Mouse (Mus musculus) embryonic facial prominence, embryonic 15.5 days (tissue): Measurements from ENCODE around the gene Fstl1. TPM values are rescaled to one million over a fixed set of nuclear protein-coding genes. Genes with fewer than 3 reads are reported as not detected.

ENCODE experiments used
- ATAC-seq: fragments of 200-750 bp; cut with Nextera tagmentation; 2 replicates; pipeline ENCODE4 v1.8.0; 2017; ENCODE audit warnings: low read depth, moderate TSS enrichment; ENCODE audit not compliant: insufficient number of reproducible peaks, low FRiP score, low TSS enrichment
- H3K27ac ChIP-seq: fragments of 300-500 bp; sonication (generic); replicated peaks from 2 replicates; pipeline ENCODE4 v1.5.1; 2015; ENCODE audit warnings: mild to moderate bottlenecking, inconsistent platforms
- H3K27me3 ChIP-seq: fragments of 300-500 bp; sonication (generic); 2 replicates; pipeline ENCODE4 v1.6.1; 2015; ENCODE audit warnings: inconsistent platforms
- H3K36me3 ChIP-seq: fragments of 300-500 bp; sonication (generic); 2 replicates; pipeline ENCODE4 v1.6.1; 2015; ENCODE audit warnings: mild to moderate bottlenecking, inconsistent platforms
- H3K4me1 ChIP-seq: fragments of 300-500 bp; sonication (generic); 2 replicates; pipeline ENCODE4 v1.6.1; 2015; ENCODE audit warnings: inconsistent platforms
- H3K4me2 ChIP-seq: fragments of 300-500 bp; sonication (generic); replicated peaks from 2 replicates; pipeline ENCODE4 v1.6.1; 2015; ENCODE audit warnings: mild to moderate bottlenecking, inconsistent platforms
- H3K4me3 ChIP-seq: fragments of 300-500 bp; sonication (generic); replicated peaks from 2 replicates; pipeline ENCODE4 v1.5.1; 2015; ENCODE audit warnings: mild to moderate bottlenecking, inconsistent platforms
- H3K9ac ChIP-seq: fragments of 300-500 bp; sonication (generic); 2 replicates; pipeline ENCODE4 v1.6.1; 2015; ENCODE audit warnings: inconsistent platforms
- H3K9me3 ChIP-seq: fragments of 300-500 bp; sonication (generic); replicated peaks from 2 replicates; pipeline ENCODE4 v1.6.1; 2016; ENCODE audit warnings: inconsistent platforms
- WGBS: fragments of 180-500 bp; shearing (Covaris S2); methylation state at CpG from one replicate; pipeline ENCODE4 v1.1.7; 2015; 5-methylcytosine and 5-hydroxymethylcytosine counted together
- polyA plus RNA-seq: library from polyadenylated mRNA; unstranded; fragments of >200 nt; fragmentation: Nextera tagmentation; extraction: Ambion mirVana; gene quantifications from 2 replicates; pipeline ENCODE4 v1.2.1, GENCODE M21; 2015

The Fstl1 gene
- 725 and 741 TPM in 2 replicates for polyA plus RNA-seq

DNA sequence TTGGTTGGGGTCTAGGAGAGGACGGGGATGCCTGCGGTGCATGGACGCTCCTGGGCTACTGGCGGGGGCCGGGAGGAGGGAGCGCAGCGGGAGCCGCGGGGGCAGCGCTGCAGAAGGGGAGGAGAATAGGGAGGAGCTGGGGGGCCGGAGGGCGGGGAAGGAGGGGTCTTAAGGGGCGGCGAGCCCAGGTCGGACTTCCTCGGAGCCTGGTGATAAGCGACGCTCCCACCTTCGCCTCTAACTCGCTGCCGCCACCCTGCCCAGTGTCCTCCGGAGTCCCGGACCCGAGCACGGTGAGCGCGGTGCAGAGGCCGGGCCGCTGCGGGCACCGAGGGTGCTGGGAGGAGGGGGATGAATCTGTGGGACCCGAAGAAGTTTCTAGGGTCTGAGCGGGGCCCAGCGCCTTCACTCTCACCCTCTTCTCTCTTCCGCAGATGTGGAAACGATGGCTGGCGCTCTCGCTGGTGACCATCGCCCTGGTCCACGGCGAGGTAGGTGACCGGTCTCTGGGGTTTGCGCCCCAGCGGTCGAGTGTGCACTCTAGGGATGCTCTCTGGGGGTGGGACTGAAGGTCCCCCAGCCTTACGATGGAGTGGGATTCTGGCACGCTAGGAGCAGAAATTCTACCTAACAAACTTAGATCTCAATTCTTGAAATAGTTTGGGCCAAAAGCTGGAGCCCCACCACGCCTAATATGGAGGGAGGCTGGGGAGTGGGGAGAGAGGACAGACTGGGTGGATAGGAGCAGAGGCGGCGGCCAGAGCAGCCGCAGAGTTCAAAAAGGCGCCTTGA is at the start of gene Fstl1:
Gene Fstl1, plus strand, starts transcription at position 14 of the 792 bp plus-strand sequence.
- no peaks in the 10 kb centered on the region for H3K27me3 ChIP-seq
- H3K9me3 ChIP-seq: no peaks in the 10 kb centered on the region
- H3K36me3 ChIP-seq: 0 out of 2 replicates have a peak, but pooled peaks cover 9% of the 10 kb centered on the region
- H3K9ac ChIP-seq: peak within 1 kb of the TSS; percentile 79
- peak; percentile 87 for ATAC-seq
- under 1% methylated on average over 50 of the region's 52 CpGs for WGBS
- peak within 1 kb of the TSS; percentile 89 for H3K4me3 ChIP-seq
- peaks cover 23% of the 10 kb centered on the region for H3K4me1 ChIP-seq
- peak within 1 kb of the TSS; percentile 63 for H3K4me2 ChIP-seq
- peak within 1 kb of the TSS; percentile 93 for H3K27ac ChIP-seq

DNA sequence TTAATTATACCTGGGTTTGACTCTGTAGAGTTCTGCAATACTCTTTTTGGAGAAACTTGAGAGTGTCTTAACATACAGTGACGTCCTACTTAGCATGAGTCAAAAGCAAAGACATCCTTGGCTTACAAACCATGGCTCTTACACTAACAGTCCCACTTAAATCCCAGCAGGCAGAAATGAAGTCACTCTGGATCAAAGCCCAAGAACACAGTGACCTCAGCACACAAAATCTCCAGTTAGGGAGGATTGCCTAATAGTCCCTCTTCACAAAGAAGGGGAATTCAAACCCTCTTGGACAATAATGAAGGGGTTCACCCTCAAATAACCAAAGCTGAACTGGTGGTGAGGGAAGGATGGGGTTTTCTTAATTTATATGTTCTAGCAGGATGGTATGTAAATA is 48.0 kb upstream of the Fstl1 start:
- no peaks in the 10 kb centered on the region for H3K36me3 ChIP-seq
- H3K4me2 ChIP-seq: no peak overlapping the region
- H3K9ac ChIP-seq: no peak overlapping the region
- no peaks in the 10 kb centered on the region for H3K27me3 ChIP-seq
- no peaks in the 10 kb centered on the region for H3K9me3 ChIP-seq
- H3K4me1 ChIP-seq: peaks cover 36% of the 10 kb centered on the region
- ATAC-seq: no peak
- 54% methylated on average over 1 of the region's 1 CpGs for WGBS
- H3K4me3 ChIP-seq: no peak overlapping the region
- H3K27ac ChIP-seq: no peak overlapping the region

DNA sequence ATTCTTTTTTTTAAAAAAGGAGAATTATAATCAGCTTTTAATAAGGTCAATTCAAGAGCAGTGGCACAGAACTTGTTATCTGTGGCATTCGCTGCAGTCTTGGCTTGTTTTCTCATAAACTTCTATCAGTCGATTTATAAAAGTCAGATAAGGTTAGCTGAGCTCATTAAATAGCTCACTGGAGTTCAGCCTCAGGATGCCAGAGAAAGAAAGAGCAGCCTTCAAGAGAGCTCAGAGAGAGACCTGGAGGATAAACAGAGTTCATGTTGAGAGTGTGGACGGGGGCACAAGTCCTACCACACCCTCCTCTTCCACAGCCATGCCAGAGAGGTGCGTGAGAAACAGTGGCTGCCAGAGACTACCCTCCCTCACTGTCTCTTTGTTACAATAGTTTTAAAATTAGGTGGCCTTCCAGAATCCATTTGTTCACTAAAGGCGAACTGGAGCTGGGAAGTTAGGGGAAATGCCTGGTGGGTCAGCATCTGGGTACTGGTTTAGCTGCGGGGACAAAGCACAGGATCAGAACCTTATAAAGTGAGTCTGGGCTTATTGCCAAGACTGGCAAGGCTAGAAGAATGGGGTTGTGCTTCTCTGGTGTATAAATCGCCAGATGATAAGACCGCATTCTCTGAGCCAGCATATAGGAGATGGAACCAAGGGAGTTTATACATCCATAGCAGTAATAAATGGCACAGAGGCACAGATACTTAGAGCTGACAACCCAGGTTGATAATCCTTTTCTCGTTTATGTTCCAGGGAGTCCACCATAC is 47.1 kb upstream of the Fstl1 start:
- 60% methylated on average over 9 of the region's 9 CpGs for WGBS
- Histone ChIP-seq H3K4me2 (no peak overlapping the region), H3K4me1 (peaks cover 37% of the 10 kb centered on the region), H3K36me3 (no peaks in the 10 kb centered on the region), H3K27me3 (no peaks in the 10 kb centered on the region), H3K9me3 (no peaks in the 10 kb centered on the region), H3K9ac (no peak overlapping the region), H3K4me3 (no peak overlapping the region), H3K27ac (peak overlapping the region; percentile 77)
- ATAC-seq: no peak

DNA sequence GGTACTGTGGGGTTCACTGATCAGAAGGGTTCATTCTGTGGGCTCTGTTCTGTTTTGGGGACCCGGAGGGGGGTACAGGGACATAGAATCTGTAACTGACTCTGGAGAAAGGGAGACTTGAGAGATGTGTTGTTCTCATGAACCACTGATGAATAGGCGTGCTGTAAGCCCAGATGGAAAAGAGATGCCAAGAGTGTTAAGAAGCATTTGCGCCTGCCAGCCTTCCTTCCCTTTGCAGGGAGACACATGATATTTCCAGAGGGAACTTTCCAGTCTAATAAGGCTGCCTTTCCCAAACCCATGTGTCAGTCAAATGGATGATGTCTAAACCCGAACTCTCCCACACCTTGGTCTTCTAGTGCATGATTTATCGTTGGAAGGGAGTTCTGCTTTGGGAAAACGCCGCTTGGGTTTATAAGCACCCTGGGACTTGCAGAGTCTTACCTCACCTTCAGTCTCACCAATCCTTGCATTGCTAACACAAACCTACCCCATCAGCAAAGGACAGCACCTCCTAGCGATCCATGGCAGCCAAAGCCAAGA is 46.3 kb upstream of the Fstl1 start:
- peak overlapping the region; percentile 94 for H3K27ac ChIP-seq
- H3K4me3 ChIP-seq: no peak overlapping the region
- H3K9ac ChIP-seq: no peak overlapping the region
- H3K4me1 ChIP-seq: peaks cover 37% of the 10 kb centered on the region
- H3K9me3 ChIP-seq: no peaks in the 10 kb centered on the region
- H3K36me3 ChIP-seq: no peaks in the 10 kb centered on the region
- no peak overlapping the region for H3K4me2 ChIP-seq
- H3K27me3 ChIP-seq: no peaks in the 10 kb centered on the region
- 60% methylated on average over 8 of the region's 8 CpGs for WGBS
- no peak for ATAC-seq

DNA sequence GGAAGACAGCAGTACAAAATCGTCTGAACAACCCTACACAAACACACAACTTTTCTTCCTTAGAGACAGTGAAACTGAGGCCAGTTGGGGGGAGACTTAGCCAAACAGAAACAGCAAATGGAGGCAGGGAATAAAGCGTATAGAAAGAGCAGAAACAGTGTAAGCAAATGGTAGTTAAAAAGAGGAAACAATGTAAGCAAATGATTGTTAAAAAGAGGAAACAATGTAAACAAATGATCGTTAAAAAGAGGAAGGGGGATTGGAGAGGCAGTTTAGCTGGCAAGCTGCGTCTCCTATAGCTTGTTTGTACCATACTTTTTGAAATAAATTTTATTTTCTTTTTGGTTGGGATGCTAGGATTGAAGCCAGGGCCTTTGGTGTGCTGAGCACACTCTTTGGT is 45.2 kb upstream of the Fstl1 start:
- no peak for ATAC-seq
- Histone ChIP-seq H3K4me2 (peak overlapping the region; percentile 1; the same call in 1 of the 2 replicates), H3K36me3 (no peaks in the 10 kb centered on the region), H3K9me3 (no peaks in the 10 kb centered on the region), H3K9ac (no peak overlapping the region), H3K27ac (peak overlapping the region; percentile 94), H3K4me3 (no peak overlapping the region), H3K27me3 (no peaks in the 10 kb centered on the region), H3K4me1 (peaks cover 37% of the 10 kb centered on the region)
- WGBS: 51% methylated on average over 4 of the region's 4 CpGs

DNA sequence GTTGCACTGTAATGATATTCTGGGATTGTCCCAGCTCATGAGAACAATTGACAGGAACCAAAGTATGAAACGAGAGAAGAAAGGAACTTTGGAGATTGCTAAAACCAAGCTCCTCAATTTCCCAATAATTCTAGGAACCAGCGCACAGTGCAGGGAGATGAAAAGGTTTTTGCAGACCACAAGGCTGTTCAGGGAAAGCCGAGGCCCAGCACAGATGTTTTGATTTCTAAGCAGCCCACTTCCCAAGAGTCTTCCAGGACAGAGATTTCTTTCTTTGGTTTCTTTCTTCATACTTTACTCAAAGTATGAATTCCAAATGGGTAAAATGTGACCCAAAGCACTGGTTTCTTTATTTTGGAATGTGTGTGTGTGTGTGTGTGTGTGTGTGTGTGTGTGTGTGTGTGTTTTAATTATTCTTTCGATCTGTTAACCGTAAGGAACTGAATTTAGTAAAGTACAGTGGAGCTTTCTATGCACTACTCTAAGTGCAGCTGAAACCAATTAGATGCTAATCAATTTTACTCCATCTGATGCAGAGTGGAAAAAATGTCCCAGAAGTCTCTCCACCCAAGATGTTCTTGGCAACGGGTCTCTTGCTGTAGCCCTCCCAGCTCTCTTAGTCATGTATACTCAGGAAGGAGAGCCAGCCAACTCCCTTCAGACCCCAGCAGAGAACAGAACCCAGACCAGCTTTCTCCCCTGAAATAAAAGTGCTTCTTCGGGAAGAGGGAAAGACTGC is 44.5 kb upstream of the Fstl1 start:
- no peaks in the 10 kb centered on the region for H3K27me3 ChIP-seq
- no peaks in the 10 kb centered on the region for H3K36me3 ChIP-seq
- H3K27ac ChIP-seq: peak overlapping the region; percentile 94
- 27% methylated on average over 7 of the region's 7 CpGs for WGBS
- peak; percentile 93 for ATAC-seq
- H3K9ac ChIP-seq: no peak overlapping the region
- no peak overlapping the region for H3K4me3 ChIP-seq
- H3K4me2 ChIP-seq: peak overlapping the region; percentile 22; the same call in 1 of the 2 replicates
- peaks cover 37% of the 10 kb centered on the region for H3K4me1 ChIP-seq
- no peaks in the 10 kb centered on the region for H3K9me3 ChIP-seq

DNA sequence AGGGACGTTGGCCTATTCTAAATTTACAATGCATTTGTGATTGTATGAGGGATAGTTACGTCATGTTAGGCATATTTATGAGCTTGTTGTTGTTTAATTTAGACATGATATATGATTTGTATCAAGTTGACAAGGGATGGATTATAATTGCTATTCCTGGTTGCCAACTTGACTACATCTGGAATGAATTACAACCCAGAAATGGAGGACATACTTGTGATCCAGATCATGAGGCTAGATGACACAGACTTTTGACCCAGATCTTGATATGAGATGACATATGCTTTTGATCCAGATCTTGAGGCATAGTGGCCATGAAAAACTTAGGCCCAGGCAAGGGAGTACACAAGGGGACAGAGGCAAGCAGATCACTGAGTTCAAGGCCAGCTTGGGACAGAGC is 36.6 kb upstream of the Fstl1 start:
- no peaks in the 10 kb centered on the region for H3K36me3 ChIP-seq
- H3K4me3 ChIP-seq: no peak overlapping the region
- no peak overlapping the region for H3K4me2 ChIP-seq
- 70% methylated on average over 2 of the region's 2 CpGs for whole genome bisulfite sequencing
- no peak overlapping the region for H3K9ac ChIP-seq
- H3K27me3 ChIP-seq: no peaks in the 10 kb centered on the region
- no peak for ATAC-seq
- no peak overlapping the region for H3K27ac ChIP-seq
- H3K4me1 ChIP-seq: peaks cover 12% of the 10 kb centered on the region
- no peaks in the 10 kb centered on the region for H3K9me3 ChIP-seq

DNA sequence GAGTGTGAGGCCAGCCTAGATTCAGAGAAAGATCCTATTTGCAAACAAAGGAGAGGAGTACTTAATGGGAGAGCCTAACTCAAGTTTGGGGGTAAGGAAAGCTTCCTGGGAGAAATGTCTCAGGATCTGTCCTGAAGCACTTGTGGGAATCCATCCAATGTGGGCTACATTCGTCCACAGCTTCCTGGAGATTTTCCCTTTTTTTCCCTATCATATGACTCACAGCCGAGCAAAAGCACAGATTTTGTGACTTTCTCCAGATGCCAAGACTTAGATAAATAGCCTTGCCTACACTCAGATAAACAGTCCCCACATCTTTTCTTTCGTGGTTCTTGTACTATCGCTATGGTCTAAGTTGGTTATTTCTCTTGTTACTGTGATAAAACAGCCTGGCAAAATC is 34.4 kb upstream of the Fstl1 start:
- ATAC-seq: no peak
- WGBS: 57% methylated on average over 4 of the region's 4 CpGs
- no peaks in the 10 kb centered on the region for H3K9me3 ChIP-seq
- no peak overlapping the region for H3K4me3 ChIP-seq
- H3K27ac ChIP-seq: peak overlapping the region; percentile 51; the same call in 1 of the 2 replicates
- H3K4me2 ChIP-seq: no peak overlapping the region
- no peaks in the 10 kb centered on the region for H3K36me3 ChIP-seq
- no peak overlapping the region for H3K9ac ChIP-seq
- no peaks in the 10 kb centered on the region for H3K27me3 ChIP-seq
- peaks cover 12% of the 10 kb centered on the region for H3K4me1 ChIP-seq

DNA sequence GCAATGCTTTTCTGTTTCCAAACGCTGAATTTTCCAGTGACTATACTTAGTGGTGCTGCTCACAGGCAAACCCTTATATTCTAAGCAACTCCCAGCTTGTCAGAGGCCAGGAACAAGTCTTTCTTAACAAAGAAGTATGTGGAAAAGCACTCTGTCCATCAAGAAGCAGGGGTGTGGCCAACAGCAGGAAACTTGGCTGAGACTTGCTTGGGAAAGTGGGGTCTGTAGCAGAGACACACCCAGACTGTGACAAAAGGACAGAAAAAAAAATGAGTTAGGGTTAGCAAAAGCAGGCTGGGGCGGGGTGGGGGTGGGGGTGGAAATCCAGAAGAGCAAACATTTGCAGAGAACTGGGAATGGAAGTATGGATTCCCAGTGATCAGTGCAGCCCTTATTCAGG is 23.8 kb upstream of the Fstl1 start:
- 16% methylated on average over 2 of the region's 2 CpGs for WGBS
- Histone ChIP-seq H3K4me3 (no peak overlapping the region), H3K4me2 (no peak overlapping the region), H3K27ac (peak overlapping the region; percentile 67), H3K9ac (no peak overlapping the region), H3K27me3 (no peaks in the 10 kb centered on the region), H3K4me1 (peaks cover 11% of the 10 kb centered on the region; the same call in 1 of the 2 replicates), H3K36me3 (no peaks in the 10 kb centered on the region), H3K9me3 (no peaks in the 10 kb centered on the region)
- ATAC-seq: peak; percentile 29; the same call in 1 of the 2 replicates

DNA sequence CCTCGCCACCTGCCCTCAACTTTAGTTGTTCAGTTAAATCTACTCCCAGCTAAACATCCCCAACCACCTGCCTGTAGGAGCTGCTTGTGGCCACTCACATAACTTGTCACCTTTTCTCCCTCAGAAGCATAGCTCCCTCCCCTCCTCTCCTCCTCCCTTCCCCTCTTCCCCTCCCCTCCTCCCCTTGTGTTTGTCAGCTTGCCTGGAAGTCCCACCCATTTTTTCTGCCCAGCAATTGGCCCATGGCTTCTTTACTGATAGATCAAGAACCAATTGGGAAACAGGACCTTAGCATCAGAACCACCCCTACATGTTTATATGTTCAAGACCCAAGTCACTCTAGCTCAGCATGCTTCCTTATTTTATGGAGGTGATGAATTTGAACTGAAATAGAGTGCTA is 22.9 kb upstream of the Fstl1 start:
- Histone ChIP-seq H3K9me3 (no peaks in the 10 kb centered on the region), H3K4me2 (no peak overlapping the region), H3K9ac (no peak overlapping the region), H3K36me3 (no peaks in the 10 kb centered on the region), H3K4me1 (peaks cover 11% of the 10 kb centered on the region; the same call in 1 of the 2 replicates), H3K27ac (peak overlapping the region; percentile 67; the same call in 1 of the 2 replicates), H3K4me3 (no peak overlapping the region), H3K27me3 (no peaks in the 10 kb centered on the region)
- no peak for ATAC-seq
- WGBS: 86% methylated on average over 1 of the region's 1 CpGs
